Mouse (Mus musculus): ENCODE data around the gene Igsf21. TPM values are rescaled to one million over a fixed set of nuclear protein-coding genes. Genes with fewer than 3 reads are reported as not detected.
A peak's percentile ranks its signal among the peaks of the same experiment; 100 is the strongest.

The Igsf21 gene
- polyA plus RNA-seq, 1 experiment from 2014 or later = 0.44 TPM

DNA sequence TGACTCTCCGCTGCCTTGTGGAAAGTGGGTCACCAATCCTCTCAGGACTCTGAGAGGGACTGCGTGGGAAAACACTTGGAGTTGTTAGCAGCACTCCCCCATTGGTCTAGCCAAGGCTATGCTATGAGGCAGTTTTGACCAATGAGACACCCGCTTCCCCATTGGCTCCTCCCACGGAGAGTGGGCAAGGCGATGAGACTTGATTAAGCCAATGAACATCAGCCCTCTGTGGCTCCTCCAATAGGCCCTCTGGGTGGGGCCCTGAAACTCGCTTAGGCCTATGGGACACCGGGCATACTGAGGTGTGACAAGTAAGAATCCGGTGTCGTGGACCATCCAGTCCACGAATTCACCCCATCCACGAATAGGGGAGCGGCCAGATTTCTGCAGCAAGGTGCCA is 242.4 kb downstream of the Igsf21 start:
- peaks cover 48% of the 10 kb centered on the region for H3K27me3 ChIP-seq (replicated peaks; ENCODE audit: control insufficient read depth, insufficient read depth, low read length)
- H3K9me3 ChIP-seq (ENCODE audit: control insufficient read depth, low read length) = no peaks in the 10 kb centered on the region
- 9% methylated on average over 12 of the region's 12 CpGs for WGBS
- H3K9ac ChIP-seq (ENCODE audit: low read depth, low read length) = no peak overlapping the region
- ATAC-seq (replicated peaks; ENCODE audit: low FRiP score) = no peak
- H3K27ac ChIP-seq (ENCODE audit: low read depth, low read length) = no peak overlapping the region
- no peaks in the 10 kb centered on the region for H3K4me1 ChIP-seq (replicated peaks; ENCODE audit: control insufficient read depth, insufficient read depth, low read length)
- H3K4me2 ChIP-seq = peak overlapping the region; percentile 9
- H3K4me3 ChIP-seq (ENCODE audit: low read depth, low read length) = no peak overlapping the region
- H3K36me3 ChIP-seq (ENCODE audit: control insufficient read depth, insufficient read depth, low read length) = no peaks in the 10 kb centered on the region
- DNase-seq (ENCODE audit: low spot score) = peak; percentile 34

DNA sequence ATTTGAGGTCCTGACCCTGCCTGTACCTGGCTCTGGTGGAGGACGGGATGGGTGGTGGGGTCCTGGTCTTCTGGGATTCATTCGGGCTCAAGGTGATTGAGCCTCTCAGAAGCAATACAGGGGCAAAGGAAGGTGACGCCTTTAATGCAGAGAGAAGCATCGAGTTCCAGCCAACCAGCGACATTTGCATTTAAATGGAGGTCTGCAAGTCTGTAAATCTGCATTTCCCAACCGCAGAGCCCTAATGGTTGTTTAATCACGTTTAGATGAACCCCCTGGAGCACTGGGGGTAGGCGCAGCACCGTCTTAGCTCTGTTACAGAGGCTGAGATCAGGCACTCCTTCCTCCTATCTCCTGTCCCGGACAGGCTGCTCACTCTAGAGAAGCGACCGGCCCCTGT is 244.5 kb downstream of the Igsf21 start:
- Histone ChIP-seq H3K9me3 (ENCODE audit: control insufficient read depth, low read length) (no peaks in the 10 kb centered on the region), H3K4me3 (ENCODE audit: low read depth, low read length) (no peak overlapping the region), H3K9ac (ENCODE audit: low read depth, low read length) (no peak overlapping the region), H3K27ac (ENCODE audit: low read depth, low read length) (no peak overlapping the region), H3K4me2 (no peak overlapping the region), H3K27me3 (replicated peaks; ENCODE audit: control insufficient read depth, insufficient read depth, low read length) (peaks cover 48% of the 10 kb centered on the region), H3K36me3 (ENCODE audit: control insufficient read depth, insufficient read depth, low read length) (no peaks in the 10 kb centered on the region), H3K4me1 (replicated peaks; ENCODE audit: control insufficient read depth, insufficient read depth, low read length) (no peaks in the 10 kb centered on the region)
- DNase-seq (ENCODE audit: low spot score) (no peak), ATAC-seq (replicated peaks; ENCODE audit: low FRiP score) (no peak)
- 15% methylated on average over 12 of the region's 12 CpGs for whole genome bisulfite sequencing

DNA sequence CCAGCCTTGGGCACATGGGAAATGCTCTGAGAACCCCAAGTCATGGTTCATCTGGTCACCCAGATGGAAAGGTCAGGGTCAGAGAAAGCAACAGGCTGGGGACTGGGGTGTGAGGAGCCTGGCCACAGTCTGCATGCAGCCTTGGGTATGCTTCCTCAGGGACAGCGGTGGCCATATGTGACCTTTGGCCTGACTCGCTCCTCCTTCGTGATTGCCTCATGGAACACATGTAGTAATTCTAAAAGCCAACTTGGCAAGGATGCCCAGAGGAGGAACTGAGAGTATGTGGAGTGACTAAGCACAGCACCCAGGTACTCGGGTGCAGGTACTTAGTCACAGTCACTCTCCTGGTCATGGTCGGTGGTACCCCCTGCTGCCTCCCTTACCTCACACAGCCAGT is 245.7 kb downstream of the Igsf21 start:
- Histone ChIP-seq H3K36me3 (ENCODE audit: control insufficient read depth, insufficient read depth, low read length) (no peaks in the 10 kb centered on the region), H3K9ac (ENCODE audit: low read depth, low read length) (no peak overlapping the region), H3K9me3 (ENCODE audit: control insufficient read depth, low read length) (no peaks in the 10 kb centered on the region), H3K4me2 (no peak overlapping the region), H3K4me1 (replicated peaks; ENCODE audit: control insufficient read depth, insufficient read depth, low read length) (no peaks in the 10 kb centered on the region), H3K27me3 (replicated peaks; ENCODE audit: control insufficient read depth, insufficient read depth, low read length) (peaks cover 48% of the 10 kb centered on the region), H3K27ac (ENCODE audit: low read depth, low read length) (no peak overlapping the region), H3K4me3 (ENCODE audit: low read depth, low read length) (no peak overlapping the region)
- WGBS = 77% methylated on average over 5 of the region's 5 CpGs
- DNase-seq (ENCODE audit: low spot score) (no peak), ATAC-seq (replicated peaks; ENCODE audit: low FRiP score) (no peak)

DNA sequence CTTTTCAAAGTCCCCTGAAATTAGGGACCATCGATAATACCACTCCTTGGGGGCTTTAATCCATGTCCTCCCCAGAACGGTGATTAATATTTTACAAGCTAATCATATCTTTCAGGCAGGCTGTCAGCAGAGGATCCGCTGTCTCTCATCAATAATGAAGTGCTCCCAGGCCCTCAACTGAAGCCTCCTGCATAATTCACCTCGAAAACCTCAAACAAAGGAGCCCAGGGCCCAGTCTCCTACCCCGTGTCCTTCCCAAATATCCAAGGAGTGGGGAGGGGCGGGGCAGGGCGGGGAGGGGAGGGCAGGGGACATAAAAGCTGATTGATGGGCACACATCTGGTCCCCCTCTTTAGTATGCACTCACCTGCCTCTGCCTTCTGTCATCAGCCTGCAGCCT is 247.6 kb downstream of the Igsf21 start:
- H3K4me2 ChIP-seq = no peak overlapping the region
- no peak for ATAC-seq (replicated peaks; ENCODE audit: low FRiP score)
- no peak overlapping the region for H3K27ac ChIP-seq (ENCODE audit: low read depth, low read length)
- DNase-seq (ENCODE audit: low spot score) = no peak
- H3K9me3 ChIP-seq (ENCODE audit: control insufficient read depth, low read length) = no peaks in the 10 kb centered on the region
- WGBS = 67% methylated on average over 7 of the region's 7 CpGs
- no peaks in the 10 kb centered on the region for H3K4me1 ChIP-seq (replicated peaks; ENCODE audit: control insufficient read depth, insufficient read depth, low read length)
- H3K4me3 ChIP-seq (ENCODE audit: low read depth, low read length) = no peak overlapping the region
- H3K27me3 ChIP-seq (replicated peaks; ENCODE audit: control insufficient read depth, insufficient read depth, low read length) = peaks cover 34% of the 10 kb centered on the region
- H3K9ac ChIP-seq (ENCODE audit: low read depth, low read length) = no peak overlapping the region
- no peaks in the 10 kb centered on the region for H3K36me3 ChIP-seq (ENCODE audit: control insufficient read depth, insufficient read depth, low read length)

DNA sequence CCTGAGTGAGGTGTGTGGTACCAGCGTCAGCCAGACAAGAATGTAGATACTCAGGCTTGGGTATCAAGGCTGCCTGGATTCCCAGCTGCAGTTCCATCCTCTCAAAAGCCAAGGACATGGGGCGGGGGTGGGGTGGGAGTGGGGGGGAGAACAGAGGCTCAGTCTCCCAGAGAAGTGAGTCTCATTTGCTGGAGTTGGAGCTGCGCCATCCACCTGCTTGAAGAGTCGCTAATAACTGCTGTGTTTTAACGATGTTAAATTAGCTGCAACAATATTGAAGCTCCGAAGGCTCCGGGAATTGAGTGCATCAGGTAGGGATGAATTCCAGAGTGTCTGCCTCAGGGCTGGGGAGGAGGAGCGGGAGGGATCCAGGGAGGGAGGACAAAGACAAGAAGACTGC is 250.9 kb downstream of the Igsf21 start:
- Histone ChIP-seq H3K9me3 (ENCODE audit: control insufficient read depth, low read length) (no peaks in the 10 kb centered on the region), H3K27ac (ENCODE audit: low read depth, low read length) (no peak overlapping the region), H3K9ac (ENCODE audit: low read depth, low read length) (no peak overlapping the region), H3K4me3 (ENCODE audit: low read depth, low read length) (no peak overlapping the region), H3K4me2 (no peak overlapping the region), H3K36me3 (ENCODE audit: control insufficient read depth, insufficient read depth, low read length) (no peaks in the 10 kb centered on the region), H3K4me1 (replicated peaks; ENCODE audit: control insufficient read depth, insufficient read depth, low read length) (no peaks in the 10 kb centered on the region), H3K27me3 (replicated peaks; ENCODE audit: control insufficient read depth, insufficient read depth, low read length) (peaks cover 2% of the 10 kb centered on the region; the same call in 1 of the 2 replicates)
- ATAC-seq (replicated peaks; ENCODE audit: low FRiP score) = no peak
- WGBS = 60% methylated on average over 8 of the region's 8 CpGs
- no peak for DNase-seq (ENCODE audit: low spot score)

DNA sequence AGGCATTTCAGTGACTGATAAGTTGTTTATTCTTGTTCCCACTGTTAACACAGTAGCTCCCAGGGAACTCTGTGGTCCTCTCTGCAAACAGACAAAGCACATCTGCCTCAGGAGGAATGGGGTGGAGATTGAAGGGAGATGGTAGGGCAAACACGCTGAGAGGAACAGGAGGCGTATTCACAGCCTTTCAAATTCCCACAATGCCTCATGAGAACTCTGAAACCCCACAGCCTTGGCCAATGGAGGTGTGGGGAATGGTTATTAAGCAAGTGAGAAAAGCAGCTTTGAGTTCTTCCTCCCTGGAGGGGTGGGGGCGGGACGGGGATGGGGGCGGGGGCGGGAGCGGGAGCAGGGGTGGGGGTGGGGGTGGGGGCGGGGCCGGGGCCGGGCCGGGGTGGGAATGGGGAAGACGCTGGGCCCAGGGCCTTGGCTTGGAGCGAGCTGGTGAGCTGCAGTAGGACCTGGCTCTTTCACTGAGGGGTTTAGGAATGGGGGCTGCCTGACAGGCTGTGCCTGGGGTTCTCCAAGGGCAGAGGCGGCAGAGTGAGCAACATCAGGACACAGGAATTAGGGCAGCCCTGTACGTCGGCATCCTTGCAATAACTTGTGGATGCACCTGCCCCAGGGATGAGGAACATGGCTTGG is 253.4 kb downstream of the Igsf21 start:
- no peak for DNase-seq (ENCODE audit: low spot score)
- Histone ChIP-seq H3K9me3 (ENCODE audit: control insufficient read depth, low read length) (no peaks in the 10 kb centered on the region), H3K36me3 (ENCODE audit: control insufficient read depth, insufficient read depth, low read length) (no peaks in the 10 kb centered on the region), H3K27me3 (replicated peaks; ENCODE audit: control insufficient read depth, insufficient read depth, low read length) (no peaks in the 10 kb centered on the region; the same call in 1 of the 2 replicates), H3K4me1 (replicated peaks; ENCODE audit: control insufficient read depth, insufficient read depth, low read length) (no peaks in the 10 kb centered on the region), H3K4me3 (ENCODE audit: low read depth, low read length) (no peak overlapping the region), H3K4me2 (no peak overlapping the region), H3K27ac (ENCODE audit: low read depth, low read length) (no peak overlapping the region), H3K9ac (ENCODE audit: low read depth, low read length) (no peak overlapping the region)
- 26% methylated on average over 7 of the region's 16 CpGs for WGBS
- no peak for ATAC-seq (replicated peaks; ENCODE audit: low FRiP score)

DNA sequence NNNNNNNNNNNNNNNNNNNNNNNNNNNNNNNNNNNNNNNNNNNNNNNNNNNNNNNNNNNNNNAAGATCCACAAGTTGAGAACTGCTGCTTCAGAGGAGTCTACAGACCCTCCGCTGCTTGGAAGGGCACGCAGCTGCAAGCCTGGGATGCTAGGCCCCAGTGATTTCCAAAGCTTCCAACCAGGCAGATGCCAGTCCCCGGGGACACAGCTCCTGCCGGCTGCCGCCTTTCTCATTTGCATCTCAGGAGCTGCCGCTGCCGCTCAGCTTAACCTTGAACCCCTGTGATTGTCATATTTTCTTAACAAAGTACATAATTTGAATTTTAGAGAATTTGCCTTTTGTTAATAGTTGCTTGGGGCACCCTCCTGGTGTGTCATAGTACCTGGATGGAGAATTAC is 259.7 kb downstream of the Igsf21 start:
- 35% methylated on average over 7 of the region's 7 CpGs for WGBS

DNA sequence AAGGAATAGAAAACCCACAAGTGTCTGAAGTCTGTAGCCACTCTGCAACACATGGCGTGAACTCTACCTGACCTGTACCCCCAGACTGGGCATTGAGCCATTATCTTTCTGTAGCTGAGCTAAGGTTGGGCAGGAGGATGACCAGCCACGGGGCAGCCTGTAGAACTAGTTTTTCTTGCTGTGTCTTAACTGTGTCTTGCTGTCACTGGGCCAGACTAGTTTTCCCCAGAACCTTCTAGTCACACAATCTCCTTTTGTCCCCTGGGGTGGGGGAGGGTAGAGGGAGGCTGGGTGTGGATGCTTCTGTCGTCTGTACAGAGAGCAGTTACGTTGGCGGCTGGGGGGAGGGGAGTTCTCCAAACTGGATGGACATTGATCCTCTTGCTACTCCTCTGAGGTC is 267.9 kb downstream of the Igsf21 start:
- no peaks in the 10 kb centered on the region for H3K9me3 ChIP-seq (ENCODE audit: control insufficient read depth, low read length)
- no peak overlapping the region for H3K27ac ChIP-seq (ENCODE audit: low read depth, low read length)
- WGBS = 43% methylated on average over 5 of the region's 5 CpGs
- H3K27me3 ChIP-seq (replicated peaks; ENCODE audit: control insufficient read depth, insufficient read depth, low read length) = no peaks in the 10 kb centered on the region; the same call in 1 of the 2 replicates
- no peaks in the 10 kb centered on the region for H3K4me1 ChIP-seq (replicated peaks; ENCODE audit: control insufficient read depth, insufficient read depth, low read length)
- DNase-seq (ENCODE audit: low spot score) (no peak), ATAC-seq (replicated peaks; ENCODE audit: low FRiP score) (no peak)
- H3K4me3 ChIP-seq (ENCODE audit: low read depth, low read length) = no peak overlapping the region
- no peak overlapping the region for H3K4me2 ChIP-seq
- H3K9ac ChIP-seq (ENCODE audit: low read depth, low read length) = no peak overlapping the region
- no peaks in the 10 kb centered on the region for H3K36me3 ChIP-seq (ENCODE audit: control insufficient read depth, insufficient read depth, low read length)

More for the DNA sequence above, 259.7 kb downstream of the Igsf21 start:
- no peak overlapping the region for H3K4me3 ChIP-seq (ENCODE audit: low read depth, low read length)
- no peaks in the 10 kb centered on the region for H3K9me3 ChIP-seq (ENCODE audit: control insufficient read depth, low read length)
- no peak overlapping the region for H3K27ac ChIP-seq (ENCODE audit: low read depth, low read length)
- ATAC-seq (replicated peaks; ENCODE audit: low FRiP score) (no peak), DNase-seq (ENCODE audit: low spot score) (no peak)
- H3K4me1 ChIP-seq (replicated peaks; ENCODE audit: control insufficient read depth, insufficient read depth, low read length) = no peaks in the 10 kb centered on the region
- H3K27me3 ChIP-seq (replicated peaks; ENCODE audit: control insufficient read depth, insufficient read depth, low read length) = peaks cover 3% of the 10 kb centered on the region; the same call in 1 of the 2 replicates
- H3K4me2 ChIP-seq = no peak overlapping the region
- no peak overlapping the region for H3K9ac ChIP-seq (ENCODE audit: low read depth, low read length)
- H3K36me3 ChIP-seq (ENCODE audit: control insufficient read depth, insufficient read depth, low read length) = no peaks in the 10 kb centered on the region

DNA sequence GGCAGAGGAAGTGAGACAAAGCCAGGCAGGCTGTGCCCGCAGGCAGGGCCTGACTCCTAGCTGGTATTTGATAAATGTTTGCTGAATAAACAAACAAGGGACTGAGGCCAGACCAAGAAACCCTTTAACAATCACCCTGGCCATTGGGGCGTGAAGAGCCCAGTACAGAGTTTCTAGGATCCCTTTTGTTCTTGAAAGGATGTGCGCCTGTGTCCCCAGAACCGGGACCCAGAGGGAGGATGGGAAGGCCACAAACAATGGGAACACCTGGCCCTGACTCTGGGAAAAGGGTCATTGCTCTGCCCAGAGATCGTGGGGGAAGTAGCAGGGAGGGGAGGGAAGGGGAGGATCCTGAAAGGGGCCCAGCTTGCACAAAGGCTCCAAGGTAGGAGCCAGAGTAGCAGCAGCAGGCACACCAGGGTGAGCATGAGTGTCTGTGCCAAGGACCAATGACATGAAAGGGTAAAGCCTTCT is 269.2 kb downstream of the Igsf21 start:
- H3K9me3 ChIP-seq (ENCODE audit: control insufficient read depth, low read length) = no peaks in the 10 kb centered on the region
- no peak overlapping the region for H3K4me2 ChIP-seq
- H3K9ac ChIP-seq (ENCODE audit: low read depth, low read length) = no peak overlapping the region
- no peak overlapping the region for H3K27ac ChIP-seq (ENCODE audit: low read depth, low read length)
- 16% methylated on average over 5 of the region's 5 CpGs for WGBS
- ATAC-seq (replicated peaks; ENCODE audit: low FRiP score) (no peak), DNase-seq (ENCODE audit: low spot score) (no peak)
- no peaks in the 10 kb centered on the region for H3K36me3 ChIP-seq (ENCODE audit: control insufficient read depth, insufficient read depth, low read length)
- H3K27me3 ChIP-seq (replicated peaks; ENCODE audit: control insufficient read depth, insufficient read depth, low read length) = no peaks in the 10 kb centered on the region; the same call in 1 of the 2 replicates
- no peak overlapping the region for H3K4me3 ChIP-seq (ENCODE audit: low read depth, low read length)
- no peaks in the 10 kb centered on the region for H3K4me1 ChIP-seq (replicated peaks; ENCODE audit: control insufficient read depth, insufficient read depth, low read length)
